Mouse (Mus musculus) limb, embryonic 15.5 days (tissue): ENCODE data around the gene Bahcc1. TPM values are rescaled to one million over a fixed set of nuclear protein-coding genes. Genes with fewer than 3 reads are reported as not detected.

Experiments used
- ATAC-seq: fragments of 200-750 bp; cut with Nextera tagmentation; 2 replicates; pipeline ENCODE4 v1.8.0; 2017; ENCODE audit warnings: low read depth, moderate TSS enrichment; ENCODE audit not compliant: insufficient number of reproducible peaks, low FRiP score, low TSS enrichment
- H3K27ac ChIP-seq: fragments of 300-500 bp; sonication (generic); 2 replicates; pipeline ENCODE4 v1.5.1; 2015; ENCODE audit warnings: moderate library complexity, mild to moderate bottlenecking, inconsistent platforms
- H3K27me3 ChIP-seq: fragments of 300-500 bp; sonication (generic); 2 replicates; pipeline ENCODE4 v1.6.1; 2015; ENCODE audit warnings: inconsistent platforms
- H3K36me3 ChIP-seq: fragments of 300-500 bp; sonication (generic); 2 replicates; pipeline ENCODE4 v1.6.1; 2015; ENCODE audit warnings: inconsistent platforms
- H3K4me1 ChIP-seq: fragments of 300-500 bp; sonication (generic); 2 replicates; pipeline ENCODE4 v1.6.1; 2015; ENCODE audit warnings: inconsistent platforms
- H3K4me2 ChIP-seq: fragments of 300-500 bp; sonication (generic); 2 replicates; pipeline ENCODE4 v1.6.1; 2015; ENCODE audit warnings: mild to moderate bottlenecking, inconsistent platforms
- H3K4me3 ChIP-seq: fragments of 300-500 bp; sonication (generic); 2 replicates; pipeline ENCODE4 v1.5.1; 2015; ENCODE audit warnings: mild to moderate bottlenecking, inconsistent platforms
- H3K9ac ChIP-seq: fragments of 300-500 bp; sonication (generic); 2 replicates; pipeline ENCODE4 v1.6.1; 2015; ENCODE audit warnings: inconsistent platforms
- H3K9me3 ChIP-seq: fragments of 300-500 bp; sonication (generic); 2 replicates; pipeline ENCODE4 v1.6.1; 2016; ENCODE audit warnings: inconsistent platforms
- WGBS: fragments of 180-500 bp; shearing (Covaris S2); methylation state at CpG from one replicate; pipeline ENCODE4 v1.1.7; 2015; 5-methylcytosine and 5-hydroxymethylcytosine counted together
- polyA plus RNA-seq: library from polyadenylated mRNA; unstranded; fragments of >200 nt; fragmentation: Nextera tagmentation; extraction: Ambion mirVana; gene quantifications from 2 replicates; pipeline ENCODE4 v1.2.1, GENCODE M21; 2015

Gene Bahcc1
- polyA plus RNA-seq, 1 experiment from 2014 or later, result 6.7 TPM

- H3K27me3 ChIP-seq, result no peaks in the 10 kb centered on the region; the same call in 1 of the 2 replicates
- no peak for ATAC-seq
- no peak overlapping the region for H3K27ac ChIP-seq
- no peak overlapping the region for H3K4me3 ChIP-seq
- no peaks in the 10 kb centered on the region for H3K9me3 ChIP-seq
- peaks cover 26% of the 10 kb centered on the region for H3K4me1 ChIP-seq
- WGBS, result 34% methylated on average over 13 of the region's 13 CpGs
- H3K9ac ChIP-seq, result no peak overlapping the region
- no peaks in the 10 kb centered on the region for H3K36me3 ChIP-seq
- H3K4me2 ChIP-seq, result no peak overlapping the region
These were observed 63.8 kb downstream of the Bahcc1 start for GRCm38 (mm10) chr11:120296305-120297144.

DNA sequence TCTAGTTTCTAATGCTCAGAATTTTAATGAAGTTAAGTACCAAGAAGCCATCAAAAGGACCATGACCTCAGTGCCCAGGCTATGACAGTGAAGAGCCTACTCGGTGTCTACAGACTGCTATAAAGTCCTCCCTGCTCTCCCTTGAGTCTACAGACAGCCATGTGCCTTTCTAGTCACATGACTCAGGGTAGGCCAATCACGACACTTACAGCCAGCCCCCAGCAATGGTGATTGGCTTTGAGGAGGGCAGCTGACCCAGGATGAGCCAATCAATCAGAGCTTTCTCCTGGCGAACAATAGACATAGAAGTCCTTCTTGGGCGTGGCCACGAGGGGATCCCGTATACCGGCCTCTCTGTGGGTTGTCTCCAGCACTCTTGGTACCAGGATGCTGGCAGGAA, 65.0 kb downstream of the Bahcc1 start:
- Histone ChIP-seq H3K4me3 (no peak overlapping the region), H3K27ac (no peak overlapping the region), H3K4me2 (no peak overlapping the region), H3K27me3 (no peaks in the 10 kb centered on the region; the same call in 1 of the 2 replicates), H3K9me3 (no peaks in the 10 kb centered on the region), H3K4me1 (peaks cover 34% of the 10 kb centered on the region), H3K36me3 (no peaks in the 10 kb centered on the region), H3K9ac (no peak overlapping the region)
- WGBS, result 73% methylated on average over 7 of the region's 7 CpGs
- ATAC-seq, result no peak

DNA sequence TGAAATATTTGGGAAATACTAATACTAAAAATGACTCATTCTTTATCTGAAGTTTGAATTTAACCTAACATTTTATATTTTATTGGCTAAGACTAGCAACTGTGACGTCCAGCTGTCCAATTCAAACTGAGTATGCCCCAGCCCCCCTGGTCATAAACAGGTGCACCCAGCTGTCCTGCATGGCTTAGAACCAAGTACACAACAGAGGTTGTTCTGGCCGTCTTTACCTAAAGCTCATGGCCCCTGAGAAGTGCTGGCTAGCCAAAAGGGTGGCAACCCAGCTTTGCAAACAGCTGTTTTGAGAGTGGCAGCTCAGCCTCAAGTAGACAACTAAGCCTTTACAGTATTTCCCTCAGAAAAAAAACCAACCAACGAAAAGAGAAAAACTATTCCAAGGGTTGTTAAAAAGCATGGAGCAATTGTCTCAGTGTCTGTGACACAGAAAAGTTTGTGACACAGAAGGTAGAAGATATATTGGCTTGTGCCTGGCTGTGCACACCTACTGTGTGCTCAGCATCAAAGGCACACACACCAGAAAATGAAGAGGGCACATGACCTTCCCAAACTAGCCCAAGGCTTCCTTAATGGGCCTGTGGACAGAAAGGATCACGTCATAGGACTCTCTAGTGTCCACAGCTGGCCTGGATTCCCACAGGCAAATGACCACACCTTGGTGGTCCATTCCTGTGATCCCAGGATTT, 65.8 kb downstream of the Bahcc1 start:
- no peak for ATAC-seq
- H3K27ac ChIP-seq, result no peak overlapping the region
- H3K4me1 ChIP-seq, result peaks cover 33% of the 10 kb centered on the region
- no peak overlapping the region for H3K9ac ChIP-seq
- H3K27me3 ChIP-seq, result peaks cover 7% of the 10 kb centered on the region; the same call in 1 of the 2 replicates
- no peak overlapping the region for H3K4me3 ChIP-seq
- H3K4me2 ChIP-seq, result no peak overlapping the region
- no peaks in the 10 kb centered on the region for H3K36me3 ChIP-seq
- WGBS, result 69% methylated on average over 4 of the region's 4 CpGs
- H3K9me3 ChIP-seq, result no peaks in the 10 kb centered on the region

DNA sequence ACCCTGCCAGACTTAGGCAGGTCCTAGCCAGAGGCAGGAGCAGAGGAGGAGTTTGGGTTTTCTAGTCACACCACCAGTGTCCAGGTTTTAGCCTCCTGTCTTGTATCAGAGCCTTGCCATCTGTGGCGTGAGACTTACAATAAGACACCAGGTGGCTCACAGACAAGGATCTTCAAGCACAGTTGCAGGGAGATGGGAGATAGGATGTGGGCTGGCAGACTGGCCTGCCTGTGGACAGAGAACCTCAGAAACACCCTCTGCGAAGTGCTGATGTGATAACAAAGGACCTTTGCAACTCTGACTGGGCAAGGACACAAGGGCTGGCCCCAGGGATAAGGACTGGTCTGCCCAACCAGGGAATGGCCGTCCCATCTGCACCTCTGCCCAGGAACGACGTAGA, 66.7 kb downstream of the Bahcc1 start:
- no peaks in the 10 kb centered on the region for H3K36me3 ChIP-seq
- no peak overlapping the region for H3K27ac ChIP-seq
- peaks cover 40% of the 10 kb centered on the region for H3K4me1 ChIP-seq
- no peak overlapping the region for H3K4me3 ChIP-seq
- no peak overlapping the region for H3K9ac ChIP-seq
- H3K9me3 ChIP-seq, result no peaks in the 10 kb centered on the region
- 59% methylated on average over 5 of the region's 5 CpGs for WGBS
- H3K27me3 ChIP-seq, result peaks cover 11% of the 10 kb centered on the region; the same call in 1 of the 2 replicates
- H3K4me2 ChIP-seq, result no peak overlapping the region
- ATAC-seq, result no peak

- WGBS, result 58% methylated on average over 9 of the region's 9 CpGs
These were observed 70.4 kb downstream of the Bahcc1 start for GRCm38 (mm10) chr11:120303119-120303518.

DNA sequence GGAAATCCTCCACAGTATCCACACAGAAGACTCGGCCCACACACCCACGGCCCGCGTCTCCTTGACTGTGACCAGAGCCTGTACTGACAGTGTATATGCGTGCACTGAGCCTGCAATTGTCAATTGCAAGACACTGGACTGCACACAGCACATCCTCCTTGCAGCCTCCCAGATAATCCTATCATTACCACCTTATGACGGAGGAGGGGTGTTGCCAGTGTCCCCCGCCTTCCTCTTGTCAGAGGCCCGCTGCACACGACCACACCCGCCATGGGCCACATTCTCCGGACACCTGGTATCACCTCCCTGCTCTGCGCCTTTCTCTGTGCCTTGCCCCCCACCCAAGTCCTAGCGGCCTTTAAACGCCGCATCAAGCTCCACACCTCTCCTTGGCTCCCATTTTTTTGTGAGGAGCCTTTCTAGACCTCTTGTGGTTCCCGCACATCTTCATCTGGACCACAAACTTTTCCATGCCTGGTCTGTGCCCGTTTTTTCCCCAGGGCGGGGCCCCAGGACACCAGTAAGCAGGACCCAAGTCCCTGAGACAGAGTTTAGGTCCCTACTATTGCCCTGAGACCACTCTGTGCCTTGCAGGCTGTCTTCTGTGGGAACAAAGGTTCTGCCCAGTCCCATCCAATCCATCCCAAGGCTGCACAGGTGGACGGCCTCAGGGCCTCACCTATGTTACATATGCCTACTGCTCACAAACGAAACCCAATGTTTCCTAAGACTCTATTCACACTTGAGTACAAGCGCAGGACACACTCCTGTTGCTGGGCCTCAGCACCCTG, 71.0 kb downstream of the Bahcc1 start:
- H3K27ac ChIP-seq, result 0 out of 2 replicates have a peak overlapping the region, but pooled peaks have one; percentile 24
- H3K4me1 ChIP-seq, result peaks cover 59% of the 10 kb centered on the region
- no peaks in the 10 kb centered on the region for H3K9me3 ChIP-seq
- no peak overlapping the region for H3K9ac ChIP-seq
- H3K36me3 ChIP-seq, result no peaks in the 10 kb centered on the region
- no peak for ATAC-seq
- WGBS, result 84% methylated on average over 21 of the region's 21 CpGs
- H3K4me3 ChIP-seq, result no peak overlapping the region
- no peak overlapping the region for H3K4me2 ChIP-seq
- peaks cover 28% of the 10 kb centered on the region for H3K27me3 ChIP-seq

More at GRCm38 (mm10) chr11:120303119-120303518, 70.4 kb downstream of the Bahcc1 start:
- H3K4me1 ChIP-seq, result peaks cover 53% of the 10 kb centered on the region
- H3K9me3 ChIP-seq, result no peaks in the 10 kb centered on the region
- H3K9ac ChIP-seq, result no peak overlapping the region
- H3K4me3 ChIP-seq, result no peak overlapping the region
- ATAC-seq, result no peak
- peaks cover 27% of the 10 kb centered on the region for H3K27me3 ChIP-seq
- H3K27ac ChIP-seq, result no peak overlapping the region
- no peaks in the 10 kb centered on the region for H3K36me3 ChIP-seq
- H3K4me2 ChIP-seq, result no peak overlapping the region

GRCm38 (mm10) chr11:120304350-120304694, 71.6 kb downstream of the Bahcc1 start:
- H3K27ac ChIP-seq, result 0 out of 2 replicates have a peak overlapping the region, but pooled peaks have one; percentile 24
- no peaks in the 10 kb centered on the region for H3K36me3 ChIP-seq
- no peaks in the 10 kb centered on the region for H3K9me3 ChIP-seq
- H3K4me3 ChIP-seq, result peak overlapping the region; percentile 51; the same call in 1 of the 2 replicates
- ATAC-seq, result no peak
- H3K27me3 ChIP-seq, result peaks cover 33% of the 10 kb centered on the region
- peak overlapping the region; percentile 87 for H3K4me2 ChIP-seq
- H3K9ac ChIP-seq, result no peak overlapping the region
- peaks cover 62% of the 10 kb centered on the region for H3K4me1 ChIP-seq
- WGBS, result 29% methylated on average over 5 of the region's 5 CpGs

DNA sequence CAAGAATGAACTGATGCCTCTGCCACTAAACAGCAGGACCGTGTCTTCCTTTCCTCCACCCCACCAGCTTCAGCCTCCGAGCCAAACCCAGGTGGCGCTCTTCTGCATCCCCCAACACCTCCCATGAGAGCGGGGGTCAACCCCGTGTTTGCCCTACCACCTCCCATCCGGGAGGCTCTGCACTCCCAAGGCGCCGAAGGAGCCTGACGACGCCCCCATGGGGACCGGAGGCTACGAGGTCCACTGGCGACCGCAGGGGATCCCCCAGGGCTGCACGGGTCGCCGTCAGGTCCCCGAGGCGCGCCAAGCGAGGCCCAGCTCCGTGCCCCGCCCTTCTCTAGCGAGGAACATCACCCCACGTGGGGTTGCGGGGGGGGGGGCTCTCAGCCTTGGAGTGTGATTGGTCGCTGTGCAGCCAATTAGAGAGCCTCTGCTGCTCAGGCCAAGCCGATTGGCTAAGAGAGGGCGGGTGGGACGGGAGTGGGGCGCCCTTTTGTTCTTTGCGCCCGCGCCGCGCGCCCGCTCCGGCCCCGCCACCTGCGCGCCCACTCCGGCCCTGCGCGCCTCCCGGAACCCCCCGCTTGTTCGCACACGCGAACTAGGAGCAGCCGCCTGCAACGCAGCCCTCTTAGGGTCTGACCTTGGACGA, 72.3 kb downstream of the Bahcc1 start:
- 3% methylated on average over 40 of the region's 53 CpGs for WGBS
- Histone ChIP-seq H3K27ac (peak overlapping the region; percentile 85), H3K4me1 (peaks cover 62% of the 10 kb centered on the region), H3K4me3 (peak overlapping the region; percentile 51), H3K27me3 (peaks cover 33% of the 10 kb centered on the region), H3K36me3 (no peaks in the 10 kb centered on the region), H3K9me3 (no peaks in the 10 kb centered on the region), H3K4me2 (peak overlapping the region; percentile 87), H3K9ac (peak overlapping the region; percentile 41)
- peak; percentile 91 for ATAC-seq

GRCm38 (mm10) chr11:120305535-120306365, 73.0 kb downstream of the Bahcc1 start:
- Histone ChIP-seq H3K4me3 (peak overlapping the region; percentile 51), H3K36me3 (no peaks in the 10 kb centered on the region), H3K9me3 (no peaks in the 10 kb centered on the region), H3K27ac (peak overlapping the region; percentile 85), H3K4me2 (peak overlapping the region; percentile 87), H3K4me1 (peaks cover 67% of the 10 kb centered on the region), H3K9ac (peak overlapping the region; percentile 41; the same call in 1 of the 2 replicates), H3K27me3 (peaks cover 33% of the 10 kb centered on the region)
- ATAC-seq, result no peak
- WGBS, result 19% methylated on average over 15 of the region's 15 CpGs

- 39% methylated on average over 12 of the region's 12 CpGs for WGBS
- Histone ChIP-seq H3K27ac (no peak overlapping the region; the same call in 1 of the 2 replicates), H3K4me3 (no peak overlapping the region), H3K9ac (no peak overlapping the region), H3K27me3 (peaks cover 33% of the 10 kb centered on the region), H3K9me3 (no peaks in the 10 kb centered on the region), H3K36me3 (no peaks in the 10 kb centered on the region), H3K4me1 (peaks cover 72% of the 10 kb centered on the region), H3K4me2 (no peak overlapping the region)
- no peak for ATAC-seq
These were observed 73.8 kb downstream of the Bahcc1 start for GRCm38 (mm10) chr11:120306366-120307131.
